Mouse (Mus musculus) hindbrain, embryonic 11.5 days (tissue): ENCODE data around the gene Hist1h3e. TPM values are rescaled to one million over a fixed set of nuclear protein-coding genes. Genes with fewer than 3 reads are reported as not detected.
"Not testable (repeated sequence)": the region's sequence is repeated elsewhere in the genome, so short reads cannot be mapped to it uniquely, and the experiment has no call there.

Experiments
- ATAC-seq: fragments of 200-750 bp; cut with Nextera tagmentation; 2 replicates; pipeline ENCODE4 v1.8.0; 2017; ENCODE audit warnings: mild to moderate bottlenecking, moderate TSS enrichment, moderate library complexity; ENCODE audit not compliant: low FRiP score
- DNase-seq: peaks from one replicate; pipeline ENCODE4 v3.0.0-alpha.2; 2015; ENCODE audit warnings: low spot score
- H3K27ac ChIP-seq: fragments of 300-500 bp; sonication (generic); 2 replicates; pipeline ENCODE4 v1.5.1; 2014; ENCODE audit warnings: mild to moderate bottlenecking, low read depth, low read length
- H3K27me3 ChIP-seq: fragments of 300-500 bp; sonication (generic); 2 replicates; pipeline ENCODE4 v1.6.1; 2014; ENCODE audit warnings: mild to moderate bottlenecking, low read length, moderate library complexity, mixed read lengths; ENCODE audit not compliant: control insufficient read depth, insufficient read depth
- H3K36me3 ChIP-seq: fragments of 300-500 bp; sonication (generic); 2 replicates; pipeline ENCODE4 v1.6.1; 2014; ENCODE audit warnings: mild to moderate bottlenecking, low read length, moderate library complexity, mixed read lengths; ENCODE audit not compliant: control insufficient read depth, insufficient read depth
- H3K4me1 ChIP-seq: fragments of 300-500 bp; sonication (generic); replicated peaks from 2 replicates; pipeline ENCODE4 v1.6.1; 2014; ENCODE audit warnings: low read length, mixed read lengths; ENCODE audit not compliant: control insufficient read depth, insufficient read depth
- H3K4me2 ChIP-seq: fragments of 300-500 bp; sonication (generic); replicated peaks from 2 replicates; pipeline ENCODE4 v1.6.1; 2014; ENCODE audit warnings: mild to moderate bottlenecking, low read depth, low read length
- H3K4me3 ChIP-seq: fragments of 300-500 bp; sonication (generic); 2 replicates; pipeline ENCODE4 v1.5.1; 2014; ENCODE audit warnings: low read depth, low read length
- H3K9ac ChIP-seq: fragments of 300-500 bp; sonication (generic); 2 replicates; pipeline ENCODE4 v1.6.1; 2014; ENCODE audit warnings: low read depth, low read length
- H3K9me3 ChIP-seq: fragments of 300-500 bp; sonication (generic); 2 replicates; pipeline ENCODE4 v1.6.1; 2016; ENCODE audit warnings: low read length; ENCODE audit not compliant: control insufficient read depth
- WGBS: fragments of 180-500 bp; shearing (Covaris S2); extraction: QIAGEN DNeasy Blood & Tissue Kit; methylation state at CpG from one replicate; pipeline ENCODE4 v1.1.7; 2014; 5-methylcytosine and 5-hydroxymethylcytosine counted together
- polyA plus RNA-seq: library from polyadenylated mRNA; unstranded; fragments of >200 nt; fragmentation: Nextera tagmentation; extraction: Ambion mirVana; gene quantifications from 2 replicates; pipeline ENCODE4 v1.2.1, GENCODE M21; 2014

Gene Hist1h3e
- polyA plus RNA-seq, result 6.7 and 6.9 TPM in 2 replicates

DNA sequence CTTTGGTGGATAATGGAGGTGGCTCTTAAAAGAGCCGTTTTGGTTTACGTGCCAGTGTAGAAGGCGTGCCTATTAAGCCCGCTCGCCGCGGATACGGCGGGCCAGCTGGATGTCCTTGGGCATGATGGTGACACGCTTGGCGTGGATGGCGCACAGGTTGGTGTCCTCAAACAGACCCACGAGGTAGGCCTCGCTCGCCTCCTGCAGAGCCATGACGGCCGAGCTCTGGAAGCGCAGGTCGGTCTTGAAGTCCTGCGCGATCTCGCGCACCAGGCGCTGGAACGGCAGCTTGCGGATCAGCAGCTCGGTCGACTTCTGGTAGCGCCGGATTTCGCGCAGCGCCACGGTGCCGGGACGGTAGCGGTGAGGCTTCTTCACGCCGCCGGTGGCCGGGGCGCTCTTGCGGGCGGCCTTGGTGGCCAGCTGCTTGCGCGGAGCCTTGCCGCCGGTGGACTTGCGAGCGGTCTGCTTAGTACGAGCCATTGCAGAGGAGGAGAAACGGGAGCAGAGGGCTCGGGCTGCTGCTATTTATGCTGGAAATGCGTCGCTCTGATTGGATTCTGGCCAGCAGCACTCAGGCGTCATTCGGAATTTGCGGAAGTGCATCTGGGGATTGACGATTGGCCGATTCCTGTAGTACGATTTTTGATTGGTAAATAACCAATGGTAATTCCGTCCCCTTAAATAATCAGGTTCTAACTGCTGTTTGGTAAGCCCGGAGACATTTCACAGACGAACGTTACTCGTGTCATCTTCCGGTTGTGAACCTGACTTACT, at the start of gene Hist1h3e:
TSS of gene Hist1h3e (minus strand) at position 487 of the 777 bp plus-strand sequence.
- DNase-seq (peak; percentile 96), ATAC-seq (peak; percentile 99)
- WGBS, result 1% methylated on average over 37 of the region's 67 CpGs
- H3K4me1 ChIP-seq, H3K36me3 ChIP-seq, H3K9me3 ChIP-seq, H3K27me3 ChIP-seq: not testable (repeated sequence)
- H3K4me3 ChIP-seq, result peak within 1 kb of the TSS; percentile 31
- H3K9ac ChIP-seq, result peak within 1 kb of the TSS; percentile 66
- H3K4me2 ChIP-seq, result peak within 1 kb of the TSS; percentile 58
- peak within 1 kb of the TSS; percentile 95 for H3K27ac ChIP-seq

DNA sequence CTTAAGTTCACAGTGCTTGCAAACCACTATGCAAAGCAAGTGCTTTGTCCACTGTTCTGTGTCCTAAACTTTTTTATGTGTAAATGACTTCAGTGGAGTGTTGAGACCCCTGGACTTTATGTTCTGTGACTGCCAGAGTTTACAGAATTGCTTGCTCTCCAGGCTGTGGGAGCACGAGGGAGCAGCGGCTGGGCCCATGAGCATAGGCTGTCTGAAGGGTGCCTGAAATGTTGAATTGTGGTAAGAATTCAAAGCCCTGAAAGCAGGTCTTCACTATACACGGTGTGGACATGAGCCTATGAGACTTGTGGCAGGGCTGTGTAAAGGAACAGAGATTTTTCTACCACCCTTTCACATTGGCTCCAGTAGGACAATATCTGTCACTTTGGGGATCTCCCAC, 49.5 kb upstream of the Hist1h3e start:
- Histone ChIP-seq H3K4me2 (no peak overlapping the region), H3K9ac (no peak overlapping the region), H3K27ac (no peak overlapping the region), H3K4me1 (no peaks in the 10 kb centered on the region), H3K27me3 (no peaks in the 10 kb centered on the region), H3K4me3 (no peak overlapping the region), H3K9me3 (no peaks in the 10 kb centered on the region), H3K36me3 (no peaks in the 10 kb centered on the region)
- no peak for ATAC-seq
- 89% methylated on average over 3 of the region's 3 CpGs for WGBS
- no peak for DNase-seq

DNA sequence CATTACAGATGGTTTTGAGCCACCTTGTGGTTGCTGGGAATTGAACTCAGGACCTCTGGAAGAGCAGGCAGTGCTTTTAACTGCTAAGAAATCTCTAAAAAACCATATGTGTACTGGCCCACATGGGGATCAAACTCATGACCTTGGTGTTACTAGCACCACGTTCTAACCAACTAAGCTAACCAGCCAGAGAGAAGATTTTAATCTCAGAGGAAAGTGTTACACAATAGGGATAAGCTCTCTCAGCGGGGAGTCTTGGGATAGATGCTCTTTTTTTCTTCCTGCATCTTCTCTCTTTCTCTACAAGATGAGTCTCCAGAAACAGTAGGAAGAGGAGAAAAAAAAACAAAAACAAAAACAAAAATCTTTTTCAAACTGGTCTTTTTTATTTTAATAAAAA, 48.2 kb upstream of the Hist1h3e start:
- ATAC-seq, result no peak
- 79% methylated on average over 2 of the region's 2 CpGs for WGBS

DNA sequence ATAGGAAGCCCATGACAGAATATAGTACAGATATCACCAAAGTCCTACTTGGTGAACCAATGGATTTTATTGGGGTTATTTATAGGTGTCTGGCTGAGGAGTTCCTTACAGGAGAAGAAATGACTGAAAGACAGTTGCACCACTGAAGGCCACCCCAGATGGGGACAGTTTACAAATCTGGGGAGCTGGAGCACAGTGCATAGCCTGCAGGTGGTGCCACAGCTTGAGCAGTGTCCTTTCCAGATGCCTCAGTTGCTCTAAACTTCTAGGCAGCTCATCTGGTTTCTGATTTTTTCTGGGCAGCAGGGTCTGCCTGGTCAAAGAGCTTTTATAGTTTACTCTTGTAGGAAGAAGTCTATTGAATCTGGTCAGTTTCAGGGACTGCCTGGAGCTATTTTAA, 47.7 kb upstream of the Hist1h3e start:
- DNase-seq (no peak), ATAC-seq (no peak)
- H3K9me3 ChIP-seq, result no peaks in the 10 kb centered on the region
- no peaks in the 10 kb centered on the region for H3K36me3 ChIP-seq
- H3K4me2 ChIP-seq, result no peak overlapping the region
- no peak overlapping the region for H3K9ac ChIP-seq
- no peak overlapping the region for H3K4me3 ChIP-seq
- H3K27ac ChIP-seq, result no peak overlapping the region
- H3K27me3 ChIP-seq, result no peaks in the 10 kb centered on the region
- no peaks in the 10 kb centered on the region for H3K4me1 ChIP-seq

More for the DNA sequence above, 48.2 kb upstream of the Hist1h3e start:
- H3K4me3 ChIP-seq, result no peak overlapping the region
- H3K4me2 ChIP-seq, result no peak overlapping the region
- no peaks in the 10 kb centered on the region for H3K36me3 ChIP-seq
- no peaks in the 10 kb centered on the region for H3K4me1 ChIP-seq
- H3K9ac ChIP-seq, result no peak overlapping the region
- no peak for DNase-seq
- no peaks in the 10 kb centered on the region for H3K9me3 ChIP-seq
- no peak overlapping the region for H3K27ac ChIP-seq
- no peaks in the 10 kb centered on the region for H3K27me3 ChIP-seq

DNA sequence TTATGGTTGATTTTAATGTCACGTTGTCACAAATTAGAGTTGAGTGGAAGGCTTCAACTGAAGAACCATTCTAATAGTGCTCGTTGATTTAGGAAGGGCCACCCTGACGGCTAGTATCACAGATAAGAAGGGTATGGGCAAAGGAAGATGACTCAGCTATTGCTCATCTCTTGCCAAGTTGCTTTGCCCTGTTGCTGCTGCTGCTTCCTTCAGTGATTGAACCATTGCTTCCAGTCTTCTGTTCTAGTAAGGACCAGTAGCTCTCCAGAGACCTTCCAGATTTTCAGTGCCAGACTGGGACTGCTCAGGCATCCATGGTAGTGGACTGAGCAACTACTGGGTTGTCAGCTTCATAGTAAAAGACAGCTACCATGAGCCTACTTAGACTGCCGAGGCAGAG, 47.0 kb upstream of the Hist1h3e start:
- no peak for DNase-seq
- H3K36me3 ChIP-seq, result no peaks in the 10 kb centered on the region
- no peak overlapping the region for H3K4me3 ChIP-seq
- H3K4me1 ChIP-seq, result no peaks in the 10 kb centered on the region
- WGBS, result 88% methylated on average over 4 of the region's 4 CpGs
- H3K27ac ChIP-seq, result no peak overlapping the region
- no peaks in the 10 kb centered on the region for H3K27me3 ChIP-seq
- no peaks in the 10 kb centered on the region for H3K9me3 ChIP-seq
- H3K4me2 ChIP-seq, result no peak overlapping the region
- no peak for ATAC-seq
- no peak overlapping the region for H3K9ac ChIP-seq

DNA sequence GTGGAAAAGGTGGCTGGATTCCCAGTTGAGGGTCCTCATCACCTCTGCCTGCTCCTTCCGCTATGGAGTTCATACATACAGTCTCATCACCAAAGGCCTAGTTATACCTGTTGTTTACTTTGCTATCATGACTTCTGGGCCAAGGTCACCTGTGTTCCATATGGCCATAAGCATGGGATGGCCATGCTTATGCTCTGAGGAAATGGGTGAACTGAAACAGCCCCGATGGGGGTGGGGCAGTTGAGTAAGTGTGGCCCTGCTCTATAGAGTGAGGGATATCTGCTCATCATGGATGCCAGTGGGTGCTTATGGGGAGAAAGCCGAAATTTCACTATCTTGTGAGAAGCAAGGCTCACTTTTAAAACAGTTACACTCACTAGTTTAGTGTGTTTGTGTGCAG, 42.9 kb upstream of the Hist1h3e start:
- Histone ChIP-seq H3K9ac (no peak overlapping the region), H3K4me3 (no peak overlapping the region), H3K4me2 (no peak overlapping the region), H3K27me3 (no peaks in the 10 kb centered on the region), H3K9me3 (no peaks in the 10 kb centered on the region), H3K36me3 (no peaks in the 10 kb centered on the region), H3K4me1 (no peaks in the 10 kb centered on the region), H3K27ac (no peak overlapping the region)
- ATAC-seq (no peak), DNase-seq (no peak)
- 88% methylated on average over 3 of the region's 3 CpGs for WGBS

DNA sequence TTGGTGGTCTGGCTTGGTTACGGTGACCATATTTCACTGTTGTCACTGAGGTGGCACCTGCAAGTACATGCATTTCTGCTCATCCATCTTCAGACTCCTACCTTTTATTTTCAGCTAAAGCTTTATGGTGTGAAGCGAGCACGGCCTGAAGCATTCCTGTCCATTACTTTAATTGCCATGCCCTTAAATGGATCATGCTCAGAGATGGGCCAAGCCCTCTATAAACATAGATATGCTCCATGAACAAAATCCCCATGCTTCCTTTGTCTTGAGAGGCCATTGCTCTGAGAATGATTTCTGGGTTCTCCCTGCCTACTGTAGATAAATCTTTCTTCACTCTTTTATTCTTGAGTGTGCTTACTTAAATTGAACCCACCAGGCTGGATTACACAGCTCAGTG, 42.3 kb upstream of the Hist1h3e start:
- Histone ChIP-seq H3K27me3 (no peaks in the 10 kb centered on the region), H3K4me3 (no peak overlapping the region), H3K4me1 (no peaks in the 10 kb centered on the region), H3K4me2 (no peak overlapping the region), H3K9ac (no peak overlapping the region), H3K36me3 (no peaks in the 10 kb centered on the region), H3K27ac (no peak overlapping the region), H3K9me3 (no peaks in the 10 kb centered on the region)
- WGBS, result 90% methylated on average over 3 of the region's 3 CpGs
- DNase-seq, result no peak
- ATAC-seq, result no peak

DNA sequence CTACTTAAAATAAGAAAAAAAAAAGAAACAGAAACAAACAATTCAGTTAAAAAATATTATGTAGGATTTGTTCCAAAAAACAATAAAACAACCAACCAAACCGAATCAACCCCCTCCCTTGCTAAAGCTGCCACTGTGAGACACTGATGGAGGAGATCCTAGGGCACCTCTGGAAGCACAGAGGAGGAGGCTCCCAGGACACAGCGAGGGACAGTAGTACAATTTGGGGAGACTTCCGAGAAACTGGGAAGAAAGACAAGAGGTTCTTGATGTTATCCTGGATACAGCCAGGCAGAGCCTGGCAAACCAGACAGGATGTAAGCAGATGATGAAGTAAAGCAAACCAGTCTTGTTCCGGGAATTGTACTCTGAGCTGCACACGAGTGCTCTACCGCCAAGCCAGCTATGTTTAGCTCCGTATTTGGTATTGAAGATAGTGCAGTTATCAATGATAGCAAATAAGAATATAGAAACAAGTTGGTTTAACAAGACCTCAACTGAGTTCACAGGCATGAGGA, 41.1 kb upstream of the Hist1h3e start:
- Histone ChIP-seq H3K4me1 (no peaks in the 10 kb centered on the region), H3K27me3 (no peaks in the 10 kb centered on the region), H3K27ac (no peak overlapping the region), H3K9me3 (no peaks in the 10 kb centered on the region), H3K4me3 (no peak overlapping the region), H3K36me3 (no peaks in the 10 kb centered on the region), H3K4me2 (no peak overlapping the region), H3K9ac (no peak overlapping the region)
- ATAC-seq, result no peak
- DNase-seq, result no peak
- 84% methylated on average over 7 of the region's 7 CpGs for WGBS

DNA sequence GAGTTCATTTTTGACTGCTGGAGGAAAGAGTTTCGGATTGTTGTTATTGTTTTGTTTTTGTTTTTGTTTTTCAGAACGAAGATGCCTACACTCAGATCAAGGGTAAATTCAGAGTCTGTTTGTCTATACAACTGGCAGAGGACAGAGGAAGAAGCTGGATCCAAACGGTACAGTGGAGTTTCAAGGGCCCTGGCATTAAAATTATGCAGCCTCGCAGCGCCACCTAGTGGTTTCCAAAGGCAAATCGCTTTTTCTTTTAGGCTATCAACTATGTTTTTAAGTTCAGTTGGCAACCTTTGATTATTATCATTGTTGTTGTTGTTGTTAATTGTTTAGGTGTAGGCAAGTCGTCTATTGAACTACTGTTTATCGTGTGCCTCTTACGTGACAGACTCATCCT, 35.8 kb upstream of the Hist1h3e start:
- 7% methylated on average over 9 of the region's 9 CpGs for WGBS
- no peaks in the 10 kb centered on the region for H3K4me1 ChIP-seq
- ATAC-seq (peak; percentile 30; the same call in 1 of the 2 replicates), DNase-seq (peak; percentile 84)
- no peaks in the 10 kb centered on the region for H3K27me3 ChIP-seq
- H3K36me3 ChIP-seq, result no peaks in the 10 kb centered on the region
- no peak overlapping the region for H3K9ac ChIP-seq
- no peak overlapping the region for H3K4me3 ChIP-seq
- no peak overlapping the region for H3K27ac ChIP-seq
- H3K9me3 ChIP-seq, result no peaks in the 10 kb centered on the region
- H3K4me2 ChIP-seq, result no peak overlapping the region
